Mouse (Mus musculus): Measurements from ENCODE around the gene Ubap1l.

Gene Ubap1l

GRCm38 (mm10) chr9:65411326-65411725 lies 50.5 kb downstream of the Ubap1l start:
- no peak for DNase-seq

- no peak for DNase-seq
Observed at GRCm38 (mm10) chr9:65417738-65418137, 56.9 kb downstream of the Ubap1l start.

GRCm38 (mm10) chr9:65419633-65420032 lies 58.8 kb downstream of the Ubap1l start:
- no peak for DNase-seq

- no peak for DNase-seq
Observed at GRCm38 (mm10) chr9:65422760-65423501, 62.1 kb downstream of the Ubap1l start, which contains the start of gene Slc51b. Slc51b (minus strand) TSS chr9:65422955.

GRCm38 (mm10) chr9:65424393-65424792 lies 63.6 kb downstream of the Ubap1l start:
- DNase-seq, result no peak

- DNase-seq, result no peak
Observed at GRCm38 (mm10) chr9:65427511-65427910, 66.7 kb downstream of the Ubap1l start.

- no peak for DNase-seq
Observed at GRCm38 (mm10) chr9:65428003-65428402, 67.2 kb downstream of the Ubap1l start.
